Mouse (Mus musculus): ENCODE data around the gene Lcn2. TPM values are rescaled to one million over a fixed set of nuclear protein-coding genes. Genes with fewer than 3 reads are reported as not detected.
A peak's percentile ranks its signal among the peaks of the same experiment; 100 is the strongest.
"Not testable (repeated sequence)": the region's sequence is repeated elsewhere in the genome, so short reads cannot be mapped to it uniquely, and the experiment has no call there.

Lcn2 gene
- total RNA-seq, 2 experiments from 2014 or later, result 2.0 to 2.9 TPM

- DNase-seq (ENCODE audit: low spot score in 2 of 2), result no peak
Measured at GRCm38 (mm10) chr2:32375317-32375940, 12.6 kb downstream of the Lcn2 start.

GRCm38 (mm10) chr2:32374191-32374590, 13.9 kb downstream of the Lcn2 start:
- no peak for DNase-seq (ENCODE audit: low spot score in 2 of 2)

- no peak for DNase-seq (ENCODE audit: low spot score in 2 of 2)
Measured at GRCm38 (mm10) chr2:32367315-32367714, 20.7 kb downstream of the Lcn2 start.

DNA sequence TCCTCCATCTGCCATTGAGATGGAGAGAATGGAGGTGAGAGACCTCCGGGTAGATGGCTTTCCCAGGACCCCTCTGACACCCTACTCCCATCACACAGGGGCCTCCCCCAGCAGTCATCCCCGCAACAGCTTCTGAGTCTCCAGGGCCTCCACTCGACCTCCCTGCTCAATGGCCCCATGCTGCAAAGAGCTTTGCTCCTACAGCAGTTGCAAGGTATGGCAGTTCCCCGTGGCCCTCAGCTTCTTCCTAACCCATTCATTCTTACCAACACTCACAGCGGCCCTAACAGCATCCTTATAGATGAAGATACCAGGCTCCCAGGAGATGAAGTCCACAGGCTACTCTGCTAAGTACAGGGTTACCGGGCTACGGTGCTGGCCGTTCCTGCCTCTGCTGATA, 23.9 kb downstream of the Lcn2 start:
- no peak for DNase-seq (ENCODE audit: low spot score in 2 of 2)

- DNase-seq (ENCODE audit: low spot score in 2 of 2), result no peak
Measured at GRCm38 (mm10) chr2:32363376-32364106, 24.5 kb downstream of the Lcn2 start.

DNA sequence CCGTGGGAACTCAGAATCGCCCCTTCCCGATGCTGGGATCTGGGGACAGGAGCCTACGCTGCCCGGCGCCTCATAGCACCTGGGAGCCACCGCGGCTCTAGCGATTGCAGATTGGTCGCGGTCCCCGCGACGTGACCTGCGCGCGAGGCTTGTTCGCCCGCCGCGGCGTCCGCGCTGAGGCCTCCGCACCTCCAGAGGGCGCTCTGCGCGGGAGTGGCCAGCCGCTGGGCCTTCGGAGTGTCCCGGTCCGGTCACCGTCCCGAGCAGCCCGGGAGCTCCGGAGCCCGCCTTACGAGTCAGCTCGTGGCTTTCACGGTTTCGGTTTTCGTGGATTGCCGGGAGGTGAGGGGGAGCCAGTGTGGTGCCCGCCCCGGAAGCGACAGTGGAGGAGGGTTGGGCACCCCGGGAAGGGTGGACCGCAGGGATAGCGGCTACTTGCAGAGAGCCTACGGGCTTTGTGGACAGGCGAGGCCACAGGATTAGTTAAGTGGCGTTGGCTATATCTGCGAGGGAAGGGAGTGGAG, 25.2 kb downstream of the Lcn2 start:
- peak; percentile 90 for DNase-seq (ENCODE audit: low spot score in 2 of 2)

GRCm38 (mm10) chr2:32362274-32362673, 25.8 kb downstream of the Lcn2 start:
- DNase-seq (ENCODE audit: low spot score in 2 of 2), result not testable (repeated sequence)

GRCm38 (mm10) chr2:32361437-32361836, 26.6 kb downstream of the Lcn2 start:
- DNase-seq (ENCODE audit: low spot score in 2 of 2), result peak in 1 of 2 experiments; percentile 58

- peak; percentile 68 to 84 for DNase-seq (ENCODE audit: low spot score in 2 of 2)
Measured at GRCm38 (mm10) chr2:32360741-32361140, 27.3 kb downstream of the Lcn2 start.

GRCm38 (mm10) chr2:32358381-32358780, 29.7 kb downstream of the Lcn2 start:
- DNase-seq (ENCODE audit: low spot score in 2 of 2), result no peak

DNA sequence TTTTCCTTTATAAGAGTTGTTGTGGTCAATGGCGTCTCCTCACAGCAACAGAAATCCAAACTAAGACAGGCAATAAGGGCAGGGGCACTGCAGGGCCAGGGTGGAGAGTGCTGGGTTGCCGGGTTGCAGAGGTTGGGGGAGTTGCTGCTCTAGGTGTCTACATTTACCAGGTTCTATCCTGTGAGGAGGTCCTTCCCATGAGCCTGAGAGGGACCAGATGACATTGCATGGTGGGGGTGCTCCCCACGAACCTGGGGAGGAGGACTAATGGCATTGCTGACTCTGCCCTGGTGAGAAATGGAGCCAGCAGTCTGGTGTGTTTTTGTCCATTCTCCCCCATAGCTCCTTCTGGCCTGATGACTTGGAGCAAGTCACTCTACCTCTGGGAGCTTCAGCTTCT, 30.3 kb downstream of the Lcn2 start:
- DNase-seq (ENCODE audit: low spot score in 2 of 2), result no peak

DNA sequence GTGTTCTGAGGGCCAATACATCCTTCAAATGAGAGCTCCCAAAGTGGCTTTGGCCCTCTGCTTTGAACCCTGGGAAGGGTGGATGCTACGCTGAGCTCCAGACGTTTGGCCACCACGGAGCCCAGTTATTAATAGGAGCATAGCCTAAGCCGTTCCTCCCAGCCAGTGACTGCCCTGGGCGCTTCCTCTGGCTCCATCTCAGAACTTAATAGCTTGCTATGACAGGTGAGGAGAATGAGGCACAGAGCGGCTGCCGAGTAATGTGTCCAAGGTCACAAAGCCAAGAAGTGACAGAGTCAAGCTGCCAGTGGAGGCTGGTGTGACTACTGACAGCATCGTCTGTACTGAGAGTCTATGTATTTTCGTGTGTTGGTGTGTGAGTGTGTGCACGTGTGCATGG, 31.8 kb downstream of the Lcn2 start:
- no peak for DNase-seq (ENCODE audit: low spot score in 2 of 2)

- DNase-seq (ENCODE audit: low spot score in 2 of 2), result no peak
Measured at GRCm38 (mm10) chr2:32354336-32354895, 33.6 kb downstream of the Lcn2 start.

- no peak for DNase-seq (ENCODE audit: low spot score in 2 of 2)
Measured at GRCm38 (mm10) chr2:32353836-32354235, 34.2 kb downstream of the Lcn2 start.

- peak; percentile 94 to 95 for DNase-seq (ENCODE audit: low spot score in 2 of 2)
Measured at GRCm38 (mm10) chr2:32353007-32353542, 35.0 kb downstream of the Lcn2 start, which contains the start of gene Dnm1. Dnm1 (minus strand) TSS chr2:32353338.

- DNase-seq (ENCODE audit: low spot score in 2 of 2), result peak in 1 of 2 experiments; percentile 49
Measured at GRCm38 (mm10) chr2:32352151-32353006, 35.7 kb downstream of the Lcn2 start, which contains the start of gene Ciz1. Ciz1 (plus strand) TSS chr2:32352327.

- peak in 1 of 2 experiments; percentile 32 for DNase-seq (ENCODE audit: low spot score in 2 of 2)
Measured at GRCm38 (mm10) chr2:32351471-32351961, 36.5 kb downstream of the Lcn2 start.

- DNase-seq (ENCODE audit: low spot score in 2 of 2), result no peak
Measured at GRCm38 (mm10) chr2:32350471-32351051, 37.5 kb downstream of the Lcn2 start.

DNA sequence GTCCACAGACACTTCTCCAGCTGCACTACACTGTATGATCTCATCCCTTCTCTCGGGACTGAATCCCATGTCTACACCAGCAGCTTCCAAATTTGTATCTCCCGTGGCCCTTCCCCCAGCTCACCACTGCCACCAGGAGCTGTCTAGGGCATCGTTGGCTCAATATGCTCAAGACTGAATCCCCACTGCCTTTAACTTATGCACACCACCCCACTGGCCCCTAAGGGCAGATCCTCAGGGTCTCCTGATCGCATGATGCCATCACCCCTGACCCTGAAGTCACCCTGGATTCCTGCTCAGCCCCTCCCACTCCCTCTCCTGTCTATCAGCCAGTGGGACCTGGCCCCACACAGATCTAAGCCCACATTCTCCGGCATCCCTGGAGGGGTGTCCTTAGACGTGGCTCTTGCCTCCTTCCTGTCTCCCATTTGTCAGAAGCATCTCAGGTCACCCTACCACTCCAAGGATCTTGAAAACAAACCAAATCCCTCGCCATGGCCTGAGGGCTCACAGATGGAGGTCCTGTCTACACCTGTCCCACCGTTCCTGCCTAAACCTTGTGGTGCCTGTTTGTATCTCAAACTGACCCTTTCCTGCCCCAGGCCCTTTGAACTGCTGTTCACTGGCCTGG, 38.3 kb downstream of the Lcn2 start:
- DNase-seq (ENCODE audit: low spot score in 2 of 2), result no peak

DNA sequence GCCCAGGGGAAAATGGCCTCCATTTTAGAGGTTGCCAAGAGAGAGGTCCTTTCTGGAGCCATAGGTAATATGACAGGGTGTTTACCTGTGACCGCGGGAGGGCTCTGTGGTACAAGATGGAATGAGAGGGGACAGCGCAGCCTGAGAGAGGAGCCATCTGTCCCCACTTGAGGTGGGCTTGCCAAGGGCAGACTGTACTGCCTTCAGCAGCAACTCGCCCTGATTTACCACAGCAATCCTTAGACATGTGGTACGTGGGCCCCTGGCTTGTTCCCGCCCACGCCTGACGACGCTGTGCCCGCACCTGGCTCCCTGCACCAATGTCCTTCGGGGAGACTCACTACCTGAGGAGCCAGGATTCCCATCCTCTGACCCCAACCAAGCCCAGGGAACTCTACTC, 39.7 kb downstream of the Lcn2 start:
- DNase-seq (ENCODE audit: low spot score in 2 of 2), result peak in 1 of 2 experiments; percentile 31
